Mouse (Mus musculus) embryonic fibroblast, embryonic 13.5 days (primary cell): ENCODE results near the gene Wdr31.
A peak's percentile ranks its signal among the peaks of the same experiment; 100 is the strongest.

ENCODE experiments used
- CTCF ChIP-seq: IDR thresholded peaks from 2 replicates; pipeline ENCODE4 v1.5.1; 2011; ENCODE audit warnings: mild to moderate bottlenecking, control low read depth, low read length, moderate library complexity, borderline replicate concordance; ENCODE audit not compliant: insufficient read depth
- POLR2A ChIP-seq: IDR thresholded peaks from 2 replicates; pipeline ENCODE4 v1.6.1; 2011; ENCODE audit warnings: low read depth, mild to moderate bottlenecking, control low read depth, low read length, moderate library complexity

DNA sequence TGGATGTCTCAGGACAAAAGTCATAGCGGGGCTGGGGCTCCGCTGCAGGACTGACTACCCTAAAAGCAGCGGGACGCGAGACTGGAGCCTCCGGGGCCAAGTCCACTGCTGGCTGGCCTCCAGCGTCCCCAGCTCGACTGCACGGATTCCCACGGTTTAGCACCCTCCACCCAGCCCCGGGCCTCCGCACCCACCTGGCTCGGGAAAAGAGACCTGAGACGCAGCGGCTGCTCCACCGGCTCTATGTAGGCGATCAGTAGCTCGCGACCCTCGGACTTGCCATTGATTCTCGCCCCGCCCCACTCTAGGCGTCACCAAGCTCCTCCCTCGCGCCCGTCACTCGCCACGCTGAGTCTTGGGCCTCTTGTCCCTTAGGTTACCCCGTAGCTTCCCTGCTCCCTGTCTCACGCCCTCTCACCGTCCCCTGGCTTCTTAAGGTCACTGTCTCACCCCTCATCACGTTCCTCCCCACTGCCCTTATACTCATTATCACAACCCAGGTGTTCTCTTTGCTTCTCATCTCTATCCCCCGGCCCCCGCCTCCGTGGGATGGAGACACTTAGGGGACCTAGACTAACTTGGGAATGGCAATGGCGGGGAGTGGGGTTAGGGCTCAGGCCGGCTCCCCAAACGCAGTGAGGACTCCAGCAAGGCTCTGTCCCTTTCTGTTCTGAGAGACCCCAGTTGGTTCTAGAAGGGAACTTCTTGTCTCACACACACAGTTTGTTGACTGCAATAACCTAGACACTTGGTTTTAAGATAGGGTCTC, 31.5 kb upstream of the Wdr31 start:
- TF ChIP-seq CTCF (no peak), POLR2A (peak; percentile 89)
